10 mouse cellular contexts compared by ENCODE assay signal in the genomic region with DNA sequence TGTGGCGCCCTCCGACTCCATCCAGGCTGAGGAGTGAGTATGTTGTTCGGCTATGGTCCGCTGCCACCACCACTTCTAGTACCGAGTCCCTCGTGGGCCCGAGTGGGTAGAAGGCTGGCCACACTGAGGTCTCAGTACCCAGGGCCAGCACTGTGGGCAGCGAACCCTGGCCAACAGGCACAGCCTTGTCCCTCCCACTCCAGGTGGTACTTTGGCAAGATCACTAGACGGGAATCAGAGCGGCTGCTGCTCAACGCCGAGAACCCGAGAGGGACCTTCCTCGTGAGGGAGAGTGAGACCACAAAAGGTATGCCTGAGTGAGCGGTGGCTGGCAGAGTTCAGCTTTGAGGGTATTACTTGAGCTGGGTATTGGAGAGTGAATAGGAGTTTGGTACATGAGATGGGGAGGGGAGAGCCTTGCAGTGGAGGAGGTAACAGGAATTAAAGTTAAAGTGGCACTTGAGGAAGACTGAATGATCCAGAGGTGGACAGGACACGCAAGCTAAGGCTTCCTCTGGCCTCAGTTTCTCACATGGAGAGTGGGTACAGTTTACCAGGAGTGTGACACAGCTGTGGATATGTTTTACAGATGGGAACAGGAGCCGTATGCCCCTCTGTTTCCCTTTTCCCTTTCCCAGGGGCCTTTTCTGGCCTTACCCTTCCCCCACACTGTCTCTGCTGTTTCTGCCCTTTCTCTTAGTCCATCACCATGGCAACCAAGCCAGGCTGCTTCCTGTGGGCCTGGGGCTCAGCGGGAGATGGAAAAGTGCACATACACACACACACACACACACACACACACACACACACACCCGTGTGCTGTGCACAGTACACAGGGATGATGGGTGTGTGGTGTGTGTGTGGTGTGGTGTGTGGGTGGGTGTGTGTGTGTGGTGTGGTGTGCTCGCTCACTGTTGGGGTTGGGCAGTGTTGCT. TPM values are rescaled to one million over a fixed set of nuclear protein-coding genes. Genes with fewer than 3 reads are reported as not detected.
A peak's percentile ranks its signal among the peaks of the same experiment; 100 is the strongest.
DNase-seq lines count a peak whose midpoint lies in the region; ATAC-seq lines count a peak whose summit lies in the region.
"Had no signal": no experiment of that assay in that cellular context is flagged by ENCODE, and none has a peak within 500 bp of the region (broad histone marks: within the 10 kb centered on the region; RNA-seq: fewer than 3 reads in every experiment).

No protein-coding gene starts in this region.

- H3K27me3 ChIP-seq in heart, embryonic 12.5 days (replicated peaks) = no peaks in the 10 kb centered on the region
- 0 out of 2 replicates have a peak, but pooled peaks cover 5% of the 10 kb centered on the region for H3K27me3 ChIP-seq in midbrain, embryonic 12.5 days

- H3K36me3 ChIP-seq in heart, embryonic 12.5 days = peaks cover 48% of the 10 kb centered on the region
- peaks cover 19% of the 10 kb centered on the region for H3K36me3 ChIP-seq in midbrain, embryonic 12.5 days

- no peak overlapping the region for H3K4me2 ChIP-seq in heart, embryonic 12.5 days
- H3K4me2 ChIP-seq in midbrain, embryonic 12.5 days (replicated peaks) = peak overlapping the region; percentile 45

- H3K9ac ChIP-seq in heart, embryonic 12.5 days = no peak overlapping the region
- peak overlapping the region; percentile 50 for H3K9ac ChIP-seq in midbrain, embryonic 12.5 days (replicated peaks)

- H3K4me3 ChIP-seq in heart, embryonic 12.5 days = no peak overlapping the region
- H3K4me3 ChIP-seq in midbrain, embryonic 12.5 days = no peak overlapping the region
- H3K4me3 ChIP-seq: myocyte had no signal

- DNase-seq in heart, postnatal 25 days (ENCODE audit: low spot score) = no peak
- peak; percentile 68 for DNase-seq in MN1 (ENCODE audit: low spot score)
- DNase-seq in forelimb bud, embryonic 11.5 days (ENCODE audit: low read depth, low spot score) = peak; percentile 95
- no peak for DNase-seq in gastrocnemius, postnatal 14 days
- no peak for DNase-seq in spleen, adult 18-20 months
- DNase-seq: B cell, adult 2 months had no signal

- H3K9me3 ChIP-seq in heart, embryonic 12.5 days (replicated peaks) = no peaks in the 10 kb centered on the region
- no peaks in the 10 kb centered on the region for H3K9me3 ChIP-seq in midbrain, embryonic 12.5 days

- intact Hi-C loops in heart, postnatal 25 days (cut with DNase I) = no loop called here
- intact Hi-C loops in gastrocnemius, postnatal 14 days (cut with DNase I; ENCODE audit: low total_unique reads) = no loop called here

- peak overlapping the region; percentile 76 for H3K27ac ChIP-seq in heart, embryonic 12.5 days (ENCODE audit: poor library complexity, severe bottlenecking)
- peak overlapping the region; percentile 98 for H3K27ac ChIP-seq in midbrain, embryonic 12.5 days (replicated peaks)

- WGBS in heart, embryonic 12.5 days = 62% methylated on average over 20 of the region's 20 CpGs
- 20% methylated on average over 20 of the region's 20 CpGs for WGBS in midbrain, embryonic 12.5 days

- H3K4me1 ChIP-seq in heart, embryonic 12.5 days (replicated peaks) = peaks cover 49% of the 10 kb centered on the region
- H3K4me1 ChIP-seq in midbrain, embryonic 12.5 days = peaks cover 87% of the 10 kb centered on the region

- peak; percentile 27; the same call in 1 of the 2 replicates for ATAC-seq in heart, embryonic 12.5 days (ENCODE audit: insufficient number of reproducible peaks, low FRiP score)
- peak; percentile 27 for ATAC-seq in midbrain, embryonic 12.5 days (ENCODE audit: low FRiP score, low read depth)
- no peak for ATAC-seq in activated CD4-positive, CD25-positive, alpha-beta regulatory T cell, adult 4 months

RNA-seq across cellular contexts. Expression of gene Src, which starts 44.8 kb away (rescaled TPM):
- 10.9 and 13.4 TPM in 2 replicates for polyA plus RNA-seq in heart, embryonic 12.5 days (2016; fragmentation: Nextera tagmentation; extraction: Ambion mirVana)
- 1 to 10 TPM; 2.9 to 5.1 TPM for total RNA-seq in heart, postnatal 25 days (2021)
- 33.5 and 36.6 TPM in 2 replicates for polyA plus RNA-seq in midbrain, embryonic 12.5 days (2016; fragmentation: Nextera tagmentation; extraction: Ambion mirVana)
- total RNA-seq in gastrocnemius, postnatal 14 days (2021) = 1 to 10 TPM; 5.2 to 7.5 TPM
- polyA plus RNA-seq in activated CD4-positive, CD25-positive, alpha-beta regulatory T cell, adult 4 months (2017; shearing (Covaris generic)) = 1 to 10 TPM; 2.0 to 2.1 TPM

Comparison
In these comparisons a context has a peak if more than half of its experiments do, and no peak if none do; other contexts are left out.
1. DNase-seq: peak in MN1 (single experiment) and forelimb bud, embryonic 11.5 days (single experiment); none in heart, postnatal 25 days (single experiment), gastrocnemius, postnatal 14 days (single experiment) and spleen, adult 18-20 months (0 of 2).